Mouse (Mus musculus) adrenal gland, adult 18-20 months (tissue): ENCODE results near the gene Chek1. TPM values are rescaled to one million over a fixed set of nuclear protein-coding genes. Genes with fewer than 3 reads are reported as not detected.

ENCODE experiments used
- DNase-seq, 2 experiments: peaks; one replicate each; pipeline ENCODE4 v3.0.0; 2021 to 2022; ENCODE audit warnings: low spot score in 2 of 2
- long read RNA-seq, 2 experiments: library from polyadenylated mRNA; stranded (forward); transcript quantifications; one replicate each; pipeline ENCODE4 v2.0.0; 2021
- total RNA-seq, 2 experiments: library from RNA; stranded (reverse); gene quantifications; 1 replicate in 1 of 2; 2 replicates in 1 of 2; pipeline ENCODE4 v1.2.3; 2021

Chek1 gene
- 1 to 10 TPM; 1.6 to 2.6 TPM for total RNA-seq
- long read RNA-seq, experiment 1, result 0 reads
- long read RNA-seq, experiment 2, partial matches to known transcripts, result 0 of 3 reads
- long read RNA-seq, experiment 2, other reads (novel, unspliced or antisense), result 0 of 3 reads

DNA sequence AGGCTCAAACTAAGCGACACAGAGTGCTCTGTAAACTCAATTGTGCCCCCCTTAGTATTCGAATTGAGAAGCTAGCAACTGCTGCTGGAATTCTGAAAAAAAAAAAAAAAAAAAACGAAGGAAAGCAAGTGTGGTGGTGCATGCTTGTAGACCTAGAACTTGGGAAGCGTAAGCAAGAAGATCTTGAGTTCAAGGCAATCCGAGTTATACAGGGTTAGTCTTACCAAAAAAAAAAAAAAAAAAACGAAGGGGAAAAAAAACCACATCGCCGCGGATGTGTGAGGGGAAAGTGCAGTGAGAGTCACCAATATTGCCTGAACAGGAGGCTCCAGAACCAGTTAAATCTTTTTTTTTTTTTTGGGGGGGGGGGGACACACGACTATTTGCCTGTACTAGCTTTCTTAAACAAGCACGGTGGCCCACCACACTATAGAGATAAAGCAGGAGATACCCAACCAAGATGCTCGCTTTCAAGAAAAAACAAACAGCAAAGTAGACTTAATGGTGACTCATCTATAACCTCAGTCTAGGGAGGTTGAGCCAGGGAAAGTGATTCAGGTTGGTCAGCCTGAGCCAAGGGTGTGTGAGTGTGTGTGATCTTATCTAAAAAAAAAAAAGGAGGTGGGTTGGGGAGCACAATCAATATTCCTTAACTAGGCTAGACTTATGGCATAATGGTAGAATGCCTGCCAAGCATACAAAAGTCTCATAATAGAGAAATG is at the start of gene Chek1:
Gene Chek1 (minus strand): TSS at position 32 of the 722 bp plus-strand sequence.
- no peak for DNase-seq

- DNase-seq, result no peak
These were observed 42.2 kb upstream of the Chek1 start for GRCm38 (mm10) chr9:36769048-36769413.

- peak; percentile 54 to 56 for DNase-seq
These were observed 41.5 kb upstream of the Chek1 start for GRCm38 (mm10) chr9:36768156-36769047.

- peak; percentile 91 to 93 for DNase-seq
These were observed 40.6 kb upstream of the Chek1 start, which contains the start of gene Stt3a for GRCm38 (mm10) chr9:36767203-36768143. Stt3a (minus strand) TSS chr9:36767679.

DNA sequence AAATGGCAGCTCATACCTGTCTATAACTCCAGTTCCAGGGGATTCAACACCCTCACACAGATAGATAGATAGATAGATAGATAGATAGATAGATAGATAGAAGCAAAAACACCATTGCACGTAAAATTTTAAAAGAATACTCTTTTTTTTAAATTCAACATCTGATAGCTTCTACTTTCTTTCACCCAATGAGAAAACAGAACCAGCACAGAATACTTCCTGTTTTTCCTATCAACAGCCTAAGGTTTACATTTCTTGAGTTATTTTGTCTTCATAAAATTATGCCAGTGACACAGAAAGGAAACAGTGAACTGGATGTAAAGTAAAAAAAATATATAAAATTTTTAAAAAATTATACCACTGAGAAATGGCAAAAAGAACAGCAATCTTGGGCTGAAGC is 37.5 kb upstream of the Chek1 start:
- no peak for DNase-seq

DNA sequence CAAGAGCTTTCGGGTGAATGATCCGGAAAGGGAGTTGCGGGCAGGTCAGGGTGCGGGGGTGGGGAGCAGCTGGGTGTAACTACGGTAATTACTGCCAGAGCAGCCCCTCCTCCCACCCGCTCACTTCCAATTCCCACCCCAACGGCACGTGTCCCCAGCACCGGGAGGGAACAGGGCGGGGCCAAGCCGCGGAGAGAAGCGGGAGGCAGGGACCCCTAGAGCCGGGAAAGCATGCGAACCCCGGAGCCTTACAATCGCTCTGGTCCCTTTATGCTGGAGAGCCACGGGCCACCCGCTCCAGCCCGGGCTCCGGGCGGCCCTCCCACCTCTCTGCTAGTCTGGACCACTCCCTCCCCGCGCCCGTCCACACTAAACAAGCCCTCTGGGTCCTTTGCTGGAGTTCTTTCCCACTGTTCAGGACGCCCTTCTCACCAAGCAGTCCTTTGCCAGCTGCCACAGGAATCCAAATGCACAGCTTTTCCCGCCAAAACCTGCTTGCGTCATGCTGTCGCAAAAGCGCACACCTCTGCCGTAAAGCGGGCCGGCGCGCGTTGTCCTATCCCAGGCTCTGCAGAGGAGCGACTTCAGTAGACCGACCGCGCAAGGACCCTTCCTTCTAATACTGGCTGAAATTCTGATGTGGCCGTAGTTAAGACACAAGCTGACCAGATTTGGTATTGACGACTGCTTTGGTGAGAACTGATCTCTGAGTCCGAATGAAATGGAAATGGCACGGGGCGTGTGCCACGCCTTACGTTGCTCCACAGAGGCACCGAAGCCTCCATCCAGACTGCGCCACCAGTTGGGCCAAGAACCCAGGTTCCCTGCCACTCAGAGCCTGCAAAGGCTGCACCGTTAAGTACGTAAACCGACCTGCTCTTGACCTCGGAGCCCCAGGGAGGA is 483 bp downstream of the Chek1 start:
- DNase-seq, result peak; percentile 89 to 94

DNA sequence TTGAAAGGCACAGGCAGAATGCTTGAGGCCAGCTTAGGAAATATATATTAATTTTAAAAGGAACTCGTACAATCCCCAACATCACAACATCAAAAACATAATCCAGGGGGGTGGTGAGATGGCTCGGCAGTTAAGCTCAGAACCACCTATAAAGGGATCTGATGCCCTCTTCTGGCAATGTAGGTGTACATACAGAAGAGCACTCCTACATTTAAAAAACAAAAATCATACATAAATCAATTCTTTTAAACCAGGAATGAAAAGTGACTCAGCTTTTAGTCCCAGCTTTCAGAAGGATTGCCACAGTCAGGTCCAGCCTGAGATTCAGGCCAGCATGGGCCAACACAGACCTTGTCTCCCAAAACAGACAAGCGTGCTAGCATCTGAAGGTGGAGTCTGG is 10.2 kb downstream of the Chek1 start:
- no peak for DNase-seq

GRCm38 (mm10) chr9:36707304-36707703 is 19.6 kb downstream of the Chek1 start:
- DNase-seq, result no peak

GRCm38 (mm10) chr9:36705923-36706322 is 20.9 kb downstream of the Chek1 start:
- no peak for DNase-seq

DNA sequence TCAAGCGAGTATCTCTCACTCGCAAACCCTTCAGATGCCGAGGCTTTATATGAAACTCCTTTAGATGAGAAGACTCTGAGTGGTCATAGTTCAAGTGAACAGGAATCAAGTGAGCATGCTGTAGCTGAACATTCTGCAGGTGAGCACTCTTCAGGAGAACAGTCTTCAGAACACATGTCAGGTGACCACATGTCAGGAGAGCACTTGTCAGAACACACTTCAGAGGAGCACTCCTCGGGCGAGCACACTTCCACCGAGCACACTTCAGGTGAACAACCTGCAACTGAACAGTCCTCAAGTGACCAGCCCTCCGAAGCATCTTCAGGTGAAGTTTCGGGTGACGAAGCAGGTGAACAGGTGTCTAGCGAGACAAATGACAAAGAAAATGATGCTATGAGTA is 32.6 kb downstream of the Chek1 start:
- DNase-seq, result no peak

GRCm38 (mm10) chr9:36692920-36693319 is 33.9 kb downstream of the Chek1 start, which contains the start of gene Acrv1:
Acrv1 (plus strand) TSS chr9:36693220.
- no peak for DNase-seq

- DNase-seq, result no peak
These were observed 39.5 kb downstream of the Chek1 start for GRCm38 (mm10) chr9:36687329-36687728.

DNA sequence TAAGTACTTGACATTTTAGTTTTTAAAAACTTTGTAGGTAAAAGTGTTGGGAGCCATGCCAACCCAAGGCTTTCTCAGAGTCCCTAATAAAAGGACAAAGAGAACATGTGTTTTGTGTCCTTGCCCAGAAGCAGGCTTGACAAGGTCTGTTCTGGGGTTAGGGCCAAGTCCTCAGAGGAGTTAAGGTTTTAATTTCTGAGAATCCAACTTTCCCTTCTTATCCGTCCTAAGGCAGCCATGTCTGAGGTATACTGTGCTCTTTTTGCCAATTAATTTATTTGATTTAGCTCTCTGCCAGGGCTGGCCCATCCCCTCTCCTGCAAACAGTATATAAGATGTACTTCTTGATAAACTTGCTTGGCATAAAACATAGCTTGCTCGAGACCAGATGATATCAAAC is 45.4 kb downstream of the Chek1 start:
- no peak for DNase-seq

Other genes starting within 250 kb of the Chek1 start
- gene Gm5615, start 185.1 kb downstream of the Chek1 start, total RNA-seq, result not detected
- gene Gm17689, start 144.4 kb downstream of the Chek1 start, total RNA-seq, result not detected
- gene A630095E13Rik, start 83.7 kb downstream of the Chek1 start, total RNA-seq, result not detected
- not detected for gene Acrv1, start 33.8 kb downstream of the Chek1 start, total RNA-seq
- gene Stt3a, start 40.6 kb upstream of the Chek1 start, total RNA-seq, result 100 to 1,000 TPM; 210 to 266 TPM
- gene Ei24, start 70.3 kb upstream of the Chek1 start, total RNA-seq, result 100 to 1,000 TPM; 118 to 130 TPM
- gene Fez1, start 94.8 kb upstream of the Chek1 start, total RNA-seq, result 1 to 10 TPM; 4.0 to 5.9 TPM